Mouse (Mus musculus) liver, adult 2 months (tissue): ENCODE data around the gene Vill.

Experiments used
- CTCF ChIP-seq: fragments of 200-500 bp; IDR thresholded peaks from 2 replicates; pipeline ENCODE4 v1.5.1; 2011; ENCODE audit warnings: low read depth, low read length, control low read depth
- POLR2A ChIP-seq: fragments of 200-500 bp; IDR thresholded peaks from 2 replicates; pipeline ENCODE4 v1.6.1; 2011; ENCODE audit warnings: low read length, control low read depth; ENCODE audit not compliant: insufficient read depth; ENCODE audit errors: extremely low read depth

- no peak for TF ChIP-seq POLR2A
- TF ChIP-seq CTCF = 0 out of 2 replicates have a peak, but pooled peaks have one; percentile 3
Observed at GRCm38 (mm10) chr9:119051158-119051557, 1.4 kb upstream of the Vill start.
